Mouse (Mus musculus) limb, embryonic 12.5 days (tissue): ENCODE measurements around the gene H2-D1. TPM values are rescaled to one million over a fixed set of nuclear protein-coding genes. Genes with fewer than 3 reads are reported as not detected.
"Not testable (repeated sequence)": the region's sequence is repeated elsewhere in the genome, so short reads cannot be mapped to it uniquely, and the experiment has no call there.

Source experiments
- ATAC-seq: fragments of 200-750 bp; cut with Nextera tagmentation; 2 replicates; pipeline ENCODE4 v1.8.0; 2017; ENCODE audit warnings: low read depth, moderate TSS enrichment; ENCODE audit not compliant: insufficient number of reproducible peaks, insufficient read depth, low FRiP score, low TSS enrichment
- H3K27ac ChIP-seq: fragments of 300-500 bp; sonication (generic); 2 replicates; pipeline ENCODE4 v1.5.1; 2016; ENCODE audit warnings: mild to moderate bottlenecking, moderate library complexity
- H3K27me3 ChIP-seq: fragments of 300-500 bp; sonication (generic); 2 replicates; pipeline ENCODE4 v1.6.1; 2016; ENCODE audit warnings: mild to moderate bottlenecking, moderate library complexity
- H3K36me3 ChIP-seq: fragments of 300-500 bp; sonication (generic); 2 replicates; pipeline ENCODE4 v1.6.1; 2016; ENCODE audit warnings: mild to moderate bottlenecking, moderate library complexity
- H3K4me1 ChIP-seq: fragments of 300-500 bp; sonication (generic); replicated peaks from 2 replicates; pipeline ENCODE4 v1.6.1; 2016
- H3K4me2 ChIP-seq: fragments of 300-500 bp; sonication (generic); 2 replicates; pipeline ENCODE4 v1.6.1; 2016; ENCODE audit warnings: mild to moderate bottlenecking, moderate library complexity
- H3K4me3 ChIP-seq: fragments of 300-500 bp; sonication (generic); replicated peaks from 2 replicates; pipeline ENCODE4 v1.5.1; 2016; ENCODE audit warnings: mild to moderate bottlenecking
- H3K9ac ChIP-seq: fragments of 300-500 bp; sonication (generic); replicated peaks from 2 replicates; pipeline ENCODE4 v1.6.1; 2016; ENCODE audit warnings: mild to moderate bottlenecking, moderate library complexity
- H3K9me3 ChIP-seq: fragments of 300-500 bp; sonication (generic); 2 replicates; pipeline ENCODE4 v1.6.1; 2016; ENCODE audit warnings: mild to moderate bottlenecking, moderate library complexity
- WGBS: fragments of 180-500 bp; shearing (Covaris S2); methylation state at CpG from one replicate; pipeline ENCODE4 v1.1.7; 2016; 5-methylcytosine and 5-hydroxymethylcytosine counted together
- polyA plus RNA-seq: library from polyadenylated mRNA; unstranded; fragments of >200 nt; fragmentation: Nextera tagmentation; extraction: Ambion mirVana; gene quantifications from 2 replicates; pipeline ENCODE4 v1.2.1, GENCODE M21; 2016

The H2-D1 gene
- polyA plus RNA-seq, 1 experiment from 2014 or later: 18.8 TPM

GRCm38 (mm10) chr17:35232043-35232442 lies 30.5 kb upstream of the H2-D1 start:
- Histone ChIP-seq H3K27me3 (no peaks in the 10 kb centered on the region), H3K9ac (no peak overlapping the region; the same call in 1 of the 2 replicates), H3K4me3 (no peak overlapping the region; the same call in 1 of the 2 replicates), H3K4me2 (peak overlapping the region; percentile 16; the same call in 1 of the 2 replicates), H3K4me1 (peaks cover 20% of the 10 kb centered on the region), H3K36me3 (peaks cover 51% of the 10 kb centered on the region), H3K27ac (no peak overlapping the region), H3K9me3 (no peaks in the 10 kb centered on the region)
- WGBS: 17% methylated on average over 12 of the region's 12 CpGs
- ATAC-seq: no peak

- H3K4me3 ChIP-seq: no peak overlapping the region
- peaks cover 48% of the 10 kb centered on the region for H3K36me3 ChIP-seq
- H3K27me3 ChIP-seq: no peaks in the 10 kb centered on the region
- H3K9me3 ChIP-seq: no peaks in the 10 kb centered on the region
- H3K27ac ChIP-seq: peak overlapping the region; percentile 83; the same call in 1 of the 2 replicates
- 83% methylated on average over 5 of the region's 5 CpGs for WGBS
- ATAC-seq: no peak
- H3K9ac ChIP-seq: no peak overlapping the region; the same call in 1 of the 2 replicates
- no peak overlapping the region for H3K4me2 ChIP-seq
- H3K4me1 ChIP-seq: peaks cover 20% of the 10 kb centered on the region
Observed at GRCm38 (mm10) chr17:35232659-35233058, 29.9 kb upstream of the H2-D1 start.

- Histone ChIP-seq H3K36me3 (peaks cover 41% of the 10 kb centered on the region), H3K27ac (peak within 1 kb of the TSS; percentile 97), H3K9ac (peak within 1 kb of the TSS; percentile 89; the same call in 1 of the 2 replicates), H3K4me3 (peak within 1 kb of the TSS; percentile 65), H3K27me3 (no peaks in the 10 kb centered on the region), H3K4me2 (peak within 1 kb of the TSS; percentile 84), H3K9me3 (no peaks in the 10 kb centered on the region), H3K4me1 (peaks cover 20% of the 10 kb centered on the region)
- no peak; the same call in 1 of the 2 replicates for ATAC-seq
- WGBS: 80% methylated on average over 18 of the region's 18 CpGs
Observed at GRCm38 (mm10) chr17:35233114-35233980, 29.2 kb upstream of the H2-D1 start, which contains the start of gene Atp6v1g2. TSS of gene Atp6v1g2 (plus strand) at chr17:35233660.

- peak overlapping the region; percentile 84 for H3K4me2 ChIP-seq
- ATAC-seq, H3K9me3 ChIP-seq, H3K27me3 ChIP-seq, H3K9ac ChIP-seq: not testable (repeated sequence)
- H3K27ac ChIP-seq: peak overlapping the region; percentile 83; the same call in 1 of the 2 replicates
- peaks cover 33% of the 10 kb centered on the region for H3K36me3 ChIP-seq
- peaks cover 20% of the 10 kb centered on the region for H3K4me1 ChIP-seq
- 92% methylated on average over 7 of the region's 7 CpGs for WGBS
- peak overlapping the region; percentile 65 for H3K4me3 ChIP-seq
Observed at GRCm38 (mm10) chr17:35234090-35234489, 28.4 kb upstream of the H2-D1 start.

- Histone ChIP-seq H3K27me3 (no peaks in the 10 kb centered on the region), H3K4me1 (peaks cover 20% of the 10 kb centered on the region), H3K4me2 (peak overlapping the region; percentile 84), H3K27ac (peak overlapping the region; percentile 97), H3K36me3 (peaks cover 25% of the 10 kb centered on the region), H3K9me3 (no peaks in the 10 kb centered on the region), H3K4me3 (peak overlapping the region; percentile 65), H3K9ac (peak overlapping the region; percentile 89)
- WGBS: 12% methylated on average over 31 of the region's 31 CpGs
- ATAC-seq: no peak
Observed at GRCm38 (mm10) chr17:35234903-35235302, 27.6 kb upstream of the H2-D1 start.

GRCm38 (mm10) chr17:35235614-35236389 lies 26.7 kb upstream of the H2-D1 start, which contains the start of gene Nfkbil1:
TSS of gene Nfkbil1 (minus strand) at chr17:35235792.
- under 1% methylated on average over 35 of the region's 35 CpGs for WGBS
- Histone ChIP-seq H3K27ac (peak within 1 kb of the TSS; percentile 97), H3K27me3 (no peaks in the 10 kb centered on the region), H3K9me3 (no peaks in the 10 kb centered on the region), H3K4me3 (peak within 1 kb of the TSS; percentile 65), H3K4me2 (peak within 1 kb of the TSS; percentile 84), H3K9ac (peak within 1 kb of the TSS; percentile 89), H3K4me1 (peaks cover 28% of the 10 kb centered on the region), H3K36me3 (peaks cover 18% of the 10 kb centered on the region)
- peak; percentile 73 for ATAC-seq

DNA sequence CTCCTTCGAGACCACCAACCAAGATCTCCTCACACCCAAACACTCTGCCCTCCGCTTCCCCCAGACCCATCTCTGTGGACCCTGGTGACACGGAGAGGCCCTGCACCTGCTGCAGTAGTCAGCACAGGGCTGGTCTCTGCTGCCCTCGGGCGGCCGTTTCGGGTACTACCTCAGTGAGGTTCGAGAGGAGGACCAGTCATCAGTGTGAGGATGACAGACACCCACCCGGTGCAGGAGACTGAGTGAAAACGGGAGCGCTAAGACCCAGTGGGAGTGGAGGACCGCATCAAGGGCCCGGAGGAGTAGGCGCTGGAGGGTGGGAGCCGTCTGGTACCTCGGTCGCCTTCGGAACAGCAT lies 26.2 kb upstream of the H2-D1 start:
- Histone ChIP-seq H3K4me3 (peak overlapping the region; percentile 65), H3K4me1 (peaks cover 30% of the 10 kb centered on the region), H3K9ac (peak overlapping the region; percentile 89), H3K4me2 (peak overlapping the region; percentile 84), H3K9me3 (no peaks in the 10 kb centered on the region), H3K27ac (peak overlapping the region; percentile 97), H3K27me3 (no peaks in the 10 kb centered on the region), H3K36me3 (peaks cover 12% of the 10 kb centered on the region; the same call in 1 of the 2 replicates)
- ATAC-seq: peak; percentile 44
- WGBS: 1% methylated on average over 18 of the region's 18 CpGs

- Histone ChIP-seq H3K4me3 (no peak overlapping the region), H3K36me3 (peaks cover 12% of the 10 kb centered on the region; the same call in 1 of the 2 replicates), H3K4me2 (no peak overlapping the region), H3K9me3 (no peaks in the 10 kb centered on the region), H3K27me3 (no peaks in the 10 kb centered on the region), H3K9ac (no peak overlapping the region), H3K27ac (no peak overlapping the region), H3K4me1 (peaks cover 30% of the 10 kb centered on the region)
- no peak for ATAC-seq
- WGBS: 72% methylated on average over 9 of the region's 9 CpGs
Observed at GRCm38 (mm10) chr17:35236996-35237395, 25.5 kb upstream of the H2-D1 start.

GRCm38 (mm10) chr17:35237504-35237903 lies 25.0 kb upstream of the H2-D1 start:
- WGBS: 83% methylated on average over 12 of the region's 12 CpGs
- ATAC-seq: no peak

DNA sequence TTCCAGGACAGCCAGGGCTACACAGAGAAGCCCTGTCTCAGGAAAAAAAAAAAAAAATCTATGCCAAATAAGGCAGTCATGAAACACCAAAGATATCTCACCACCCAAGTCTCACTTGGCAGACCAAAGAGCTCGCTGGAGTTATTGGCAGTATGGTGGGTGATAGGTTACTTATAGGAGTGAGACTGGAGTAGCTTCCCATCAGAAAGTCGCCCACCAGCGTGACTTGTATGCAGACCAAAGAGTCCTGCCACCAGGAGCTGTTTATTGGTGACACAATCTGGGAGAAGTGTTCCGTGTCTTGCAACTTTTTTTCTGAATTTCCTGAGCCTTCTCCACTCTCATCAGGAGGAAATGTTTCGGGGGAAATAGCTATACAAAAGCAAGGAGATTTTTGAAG lies 22.8 kb upstream of the H2-D1 start:
- no peak for ATAC-seq
- H3K36me3 ChIP-seq: peaks cover 21% of the 10 kb centered on the region
- no peak overlapping the region for H3K4me3 ChIP-seq
- 82% methylated on average over 5 of the region's 5 CpGs for WGBS
- H3K4me2 ChIP-seq: no peak overlapping the region
- no peaks in the 10 kb centered on the region for H3K9me3 ChIP-seq
- no peak overlapping the region for H3K27ac ChIP-seq
- H3K9ac ChIP-seq: no peak overlapping the region
- H3K4me1 ChIP-seq: peaks cover 30% of the 10 kb centered on the region
- no peaks in the 10 kb centered on the region for H3K27me3 ChIP-seq

More at GRCm38 (mm10) chr17:35237504-35237903, 25.0 kb upstream of the H2-D1 start:
- no peak overlapping the region for H3K4me2 ChIP-seq
- peaks cover 9% of the 10 kb centered on the region; the same call in 1 of the 2 replicates for H3K36me3 ChIP-seq
- H3K4me1 ChIP-seq: peaks cover 28% of the 10 kb centered on the region
- H3K4me3 ChIP-seq: no peak overlapping the region
- no peak overlapping the region for H3K9ac ChIP-seq
- no peak overlapping the region for H3K27ac ChIP-seq
- no peaks in the 10 kb centered on the region for H3K9me3 ChIP-seq
- no peaks in the 10 kb centered on the region for H3K27me3 ChIP-seq
